Mouse (Mus musculus): ENCODE results near the gene Ddx1. TPM values are rescaled to one million over a fixed set of nuclear protein-coding genes. Genes with fewer than 3 reads are reported as not detected.

The Ddx1 gene
- polyA plus RNA-seq, 1 experiment from 2014 or later = 83.0 TPM

DNA sequence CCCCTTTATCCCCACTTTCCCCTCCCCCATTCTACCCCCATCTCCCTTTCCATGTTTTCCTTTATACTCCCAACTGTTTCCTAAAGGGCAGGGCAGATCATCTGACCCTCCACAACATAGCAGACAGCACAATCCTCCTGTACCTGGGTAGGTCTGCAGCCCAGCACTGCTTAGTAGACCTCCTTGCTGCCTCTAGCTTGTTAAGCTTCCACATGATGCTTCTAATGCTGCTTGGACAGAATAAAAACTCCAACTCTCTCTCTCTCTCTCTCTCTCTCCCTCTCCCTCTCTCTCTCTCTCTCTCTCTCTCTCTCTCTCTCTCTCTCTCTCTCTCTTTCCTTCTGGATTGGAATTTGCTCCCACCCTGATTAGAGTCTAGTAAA is 68.7 kb downstream of the Ddx1 start:
- Histone ChIP-seq H3K9me3 (no peaks in the 10 kb centered on the region), H3K4me3 (no peak overlapping the region), H3K4me1 (peaks cover 58% of the 10 kb centered on the region), H3K36me3 (no peaks in the 10 kb centered on the region), H3K27me3 (replicated peaks) (no peaks in the 10 kb centered on the region), H3K27ac (replicated peaks) (peak overlapping the region; percentile 56), H3K4me2 (peak overlapping the region; percentile 60), H3K9ac (peak overlapping the region; percentile 54)
- ATAC-seq (ENCODE audit: extremely low read depth, insufficient number of reproducible peaks, low FRiP score, low TSS enrichment) = no peak

DNA sequence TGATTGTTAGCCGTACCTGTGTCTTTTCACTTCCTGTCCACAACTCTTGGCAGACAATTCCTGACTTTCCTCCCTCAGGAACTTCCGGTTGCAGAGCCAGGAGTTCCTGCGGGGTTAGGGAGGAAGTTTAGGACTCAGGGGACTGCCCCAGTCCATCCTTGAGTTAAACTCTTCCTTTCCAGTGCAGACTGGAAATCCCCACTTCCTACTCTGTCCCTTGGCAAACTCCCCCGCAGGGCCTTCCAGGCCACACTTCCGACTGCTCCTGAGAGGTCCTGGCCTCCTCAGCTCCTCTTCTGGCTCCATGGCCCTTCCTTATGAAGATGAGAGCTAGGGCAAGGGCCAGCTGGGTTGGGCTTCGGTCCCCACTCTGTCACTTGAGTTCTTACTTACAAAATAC is 71.4 kb downstream of the Ddx1 start:
- WGBS = 45% methylated on average over 6 of the region's 6 CpGs
- Histone ChIP-seq H3K27me3 (replicated peaks) (no peaks in the 10 kb centered on the region), H3K4me3 (no peak overlapping the region), H3K9me3 (no peaks in the 10 kb centered on the region), H3K4me1 (peaks cover 46% of the 10 kb centered on the region), H3K4me2 (no peak overlapping the region), H3K27ac (replicated peaks) (no peak overlapping the region), H3K9ac (no peak overlapping the region), H3K36me3 (no peaks in the 10 kb centered on the region)
- no peak for ATAC-seq (ENCODE audit: extremely low read depth, insufficient number of reproducible peaks, low FRiP score, low TSS enrichment)

- ATAC-seq (ENCODE audit: extremely low read depth, insufficient number of reproducible peaks, low FRiP score, low TSS enrichment) = no peak
- H3K9ac ChIP-seq = 0 out of 2 replicates have a peak overlapping the region, but pooled peaks have one; percentile 6
- no peaks in the 10 kb centered on the region for H3K9me3 ChIP-seq
- 51% methylated on average over 3 of the region's 3 CpGs for WGBS
- no peak overlapping the region for H3K4me3 ChIP-seq
- no peak overlapping the region for H3K4me2 ChIP-seq
- H3K27me3 ChIP-seq (replicated peaks) = no peaks in the 10 kb centered on the region
- H3K4me1 ChIP-seq = peaks cover 39% of the 10 kb centered on the region
- no peaks in the 10 kb centered on the region for H3K36me3 ChIP-seq
- 0 out of 2 replicates have a peak overlapping the region, but pooled peaks have one; percentile 0 for H3K27ac ChIP-seq (replicated peaks)
These were observed 72.1 kb downstream of the Ddx1 start for GRCm38 (mm10) chr12:13176927-13177326.

- H3K4me3 ChIP-seq = no peak overlapping the region
- H3K4me2 ChIP-seq = no peak overlapping the region
- H3K27ac ChIP-seq (replicated peaks) = peak overlapping the region; percentile 46; the same call in 1 of the 2 replicates
These were observed 72.9 kb downstream of the Ddx1 start for GRCm38 (mm10) chr12:13176136-13176535.

DNA sequence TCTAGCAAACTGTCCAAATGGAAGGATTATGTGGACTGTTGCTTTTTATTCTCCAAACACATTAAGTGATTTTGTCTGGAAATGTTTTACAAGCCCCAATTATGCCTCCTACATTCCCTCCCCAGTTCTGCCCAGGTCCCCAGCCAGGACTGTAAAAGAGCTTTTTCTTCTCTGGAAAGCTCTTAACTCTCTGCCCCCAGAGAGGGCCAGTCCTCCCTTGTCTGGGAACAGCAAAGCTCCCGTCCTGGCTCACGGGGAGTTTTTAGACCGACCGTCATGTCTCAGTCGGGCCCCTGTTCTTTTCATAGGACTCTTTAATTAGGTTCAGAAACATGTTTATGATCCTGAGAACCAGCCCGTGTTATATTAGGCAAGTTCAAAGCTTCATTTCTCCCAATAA is 75.0 kb downstream of the Ddx1 start:
- Histone ChIP-seq H3K4me2 (no peak overlapping the region), H3K27ac (replicated peaks) (no peak overlapping the region), H3K4me3 (no peak overlapping the region), H3K27me3 (replicated peaks) (no peaks in the 10 kb centered on the region), H3K4me1 (peaks cover 19% of the 10 kb centered on the region), H3K36me3 (no peaks in the 10 kb centered on the region), H3K9me3 (no peaks in the 10 kb centered on the region), H3K9ac (no peak overlapping the region)
- WGBS = 67% methylated on average over 6 of the region's 6 CpGs
- ATAC-seq (ENCODE audit: extremely low read depth, insufficient number of reproducible peaks, low FRiP score, low TSS enrichment) = no peak

More at GRCm38 (mm10) chr12:13176136-13176535, 72.9 kb downstream of the Ddx1 start:
- H3K27me3 ChIP-seq (replicated peaks) = no peaks in the 10 kb centered on the region
- ATAC-seq (ENCODE audit: extremely low read depth, insufficient number of reproducible peaks, low FRiP score, low TSS enrichment) = 0 out of 2 replicates have a peak, but pooled peaks have one; percentile 40
- H3K9me3 ChIP-seq = no peaks in the 10 kb centered on the region
- H3K36me3 ChIP-seq = no peaks in the 10 kb centered on the region
- WGBS = 33% methylated on average over 2 of the region's 2 CpGs
- H3K9ac ChIP-seq = 0 out of 2 replicates have a peak overlapping the region, but pooled peaks have one; percentile 24
- H3K4me1 ChIP-seq = peaks cover 31% of the 10 kb centered on the region

- Histone ChIP-seq H3K27me3 (replicated peaks) (no peaks in the 10 kb centered on the region), H3K4me2 (no peak overlapping the region), H3K9ac (no peak overlapping the region), H3K36me3 (no peaks in the 10 kb centered on the region), H3K27ac (replicated peaks) (no peak overlapping the region), H3K9me3 (no peaks in the 10 kb centered on the region), H3K4me1 (no peaks in the 10 kb centered on the region), H3K4me3 (no peak overlapping the region)
- 70% methylated on average over 1 of the region's 1 CpGs for WGBS
- ATAC-seq (ENCODE audit: extremely low read depth, insufficient number of reproducible peaks, low FRiP score, low TSS enrichment) = no peak
These were observed 80.9 kb downstream of the Ddx1 start for GRCm38 (mm10) chr12:13168073-13168472.

DNA sequence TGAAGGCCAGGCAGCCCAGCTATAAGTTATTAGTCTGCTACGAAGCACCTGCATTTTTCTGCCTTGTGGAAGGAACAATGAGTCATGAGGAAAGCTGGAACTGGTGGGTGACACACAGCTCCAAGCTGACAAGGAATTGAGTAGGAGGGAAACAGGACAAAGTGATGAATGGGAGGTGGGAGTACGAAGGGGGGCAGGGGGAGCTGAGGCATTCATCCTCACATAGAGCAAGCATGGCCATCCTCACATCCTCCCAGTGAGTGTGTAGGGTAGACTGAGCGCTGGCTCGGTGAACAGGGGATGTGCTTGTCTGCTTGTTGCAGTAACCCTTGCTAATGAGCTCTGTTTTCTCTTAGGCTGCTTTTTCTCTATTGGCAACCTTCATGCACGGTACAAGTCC is 81.9 kb downstream of the Ddx1 start:
- ATAC-seq (ENCODE audit: extremely low read depth, insufficient number of reproducible peaks, low FRiP score, low TSS enrichment) = no peak
- Histone ChIP-seq H3K4me3 (no peak overlapping the region), H3K9ac (no peak overlapping the region), H3K27ac (replicated peaks) (no peak overlapping the region), H3K9me3 (no peaks in the 10 kb centered on the region), H3K36me3 (no peaks in the 10 kb centered on the region), H3K4me1 (no peaks in the 10 kb centered on the region), H3K4me2 (no peak overlapping the region), H3K27me3 (replicated peaks) (no peaks in the 10 kb centered on the region)
- 80% methylated on average over 5 of the region's 5 CpGs for WGBS

Other genes starting within 250 kb of the Ddx1 start
- gene Nbas, start 19.9 kb upstream of the Ddx1 start, polyA plus RNA-seq (2015; fragmentation: Nextera tagmentation; extraction: Ambion mirVana) = 7.0 and 7.1 TPM in 2 replicates

Measured in heart, embryonic 13.5 days (tissue).